Mouse (Mus musculus): ENCODE measurements at regions not wholly inside any gene's neighbourhood (a gene's known extent, or its start where the extent isn't known, plus 50 kb on each side); places are given as distances from the start of the nearest gene placed in this dataset. TPM values are rescaled to one million over a fixed set of nuclear protein-coding genes. Genes with fewer than 3 reads are reported as not detected.

Small RNAs in the stretch of these regions (microRNA-seq; reads per million reads assigned to microRNA genes)
- not detected for gene Gm25748
